Mouse (Mus musculus): ENCODE data around the gene Vps16. TPM values are rescaled to one million over a fixed set of nuclear protein-coding genes. Genes with fewer than 3 reads are reported as not detected.

Vps16 gene
- polyA plus RNA-seq, 1 experiment from 2014 or later = 99.3 TPM

DNA sequence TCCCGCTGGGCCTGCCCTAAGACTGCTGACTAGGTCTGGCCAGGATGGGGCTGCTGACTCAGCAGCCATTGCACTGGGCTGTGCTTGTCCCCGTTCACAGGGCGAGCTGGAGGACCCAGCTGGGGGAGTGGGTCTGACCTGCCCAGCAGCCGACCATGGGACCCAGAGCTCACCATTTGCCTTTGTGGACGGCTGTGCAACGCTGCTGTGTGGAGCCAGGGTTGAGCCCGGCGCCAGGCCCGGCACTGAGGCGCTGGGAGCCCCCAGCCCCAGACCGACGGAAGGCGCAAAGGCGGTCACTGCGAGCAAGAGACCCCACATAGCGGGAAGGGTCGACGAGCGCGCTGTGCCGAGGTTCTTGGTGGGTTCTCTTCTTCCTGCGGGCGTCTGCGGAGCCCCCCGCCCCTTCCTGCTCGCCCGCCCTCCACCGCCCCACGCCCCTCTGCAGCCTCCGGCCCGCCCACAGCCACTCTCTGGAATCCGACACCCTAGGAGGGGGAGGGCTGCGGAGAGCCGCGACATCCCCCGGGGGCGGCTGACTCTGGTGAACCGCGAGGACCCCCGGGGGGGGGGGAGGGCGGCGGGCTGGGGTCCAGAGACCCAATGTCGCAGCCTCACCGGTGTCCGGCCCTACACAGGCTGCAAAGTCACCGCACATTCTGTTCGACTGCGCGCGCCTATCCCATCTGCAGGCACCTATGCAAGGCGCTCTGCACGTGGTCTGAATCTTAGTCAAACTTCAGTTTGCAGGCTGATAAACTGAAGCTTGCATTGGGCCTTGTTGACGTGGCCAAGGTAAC, 26.8 kb upstream of the Vps16 start, which contains the start of gene Cpxm1:
TSS of gene Cpxm1 (minus strand) at position 389 of the 800 bp plus-strand sequence.
- peak; percentile 51 for DNase-seq (ENCODE audit: low spot score)
- Histone ChIP-seq H3K27me3 (replicated peaks; ENCODE audit: control insufficient read depth, insufficient read depth, low read length) (0 out of 2 replicates have a peak, but pooled peaks cover 8% of the 10 kb centered on the region), H3K9ac (ENCODE audit: low read length) (peak within 1 kb of the TSS; percentile 75), H3K27ac (ENCODE audit: low read depth, low read length) (no peak within 1 kb of the TSS; the same call in 1 of the 2 replicates), H3K4me1 (ENCODE audit: control insufficient read depth, insufficient read depth, low read length) (peaks cover 7% of the 10 kb centered on the region), H3K4me2 (ENCODE audit: low read length) (peak within 1 kb of the TSS; percentile 96), H3K9me3 (replicated peaks; ENCODE audit: control insufficient read depth, low read length) (no peaks in the 10 kb centered on the region), H3K4me3 (ENCODE audit: low read depth, low read length) (peak within 1 kb of the TSS; percentile 52), H3K36me3 (ENCODE audit: control insufficient read depth, insufficient read depth, low read length) (no peaks in the 10 kb centered on the region)
- ATAC-seq = peak; percentile 85
- WGBS = 2% methylated on average over 37 of the region's 53 CpGs

DNA sequence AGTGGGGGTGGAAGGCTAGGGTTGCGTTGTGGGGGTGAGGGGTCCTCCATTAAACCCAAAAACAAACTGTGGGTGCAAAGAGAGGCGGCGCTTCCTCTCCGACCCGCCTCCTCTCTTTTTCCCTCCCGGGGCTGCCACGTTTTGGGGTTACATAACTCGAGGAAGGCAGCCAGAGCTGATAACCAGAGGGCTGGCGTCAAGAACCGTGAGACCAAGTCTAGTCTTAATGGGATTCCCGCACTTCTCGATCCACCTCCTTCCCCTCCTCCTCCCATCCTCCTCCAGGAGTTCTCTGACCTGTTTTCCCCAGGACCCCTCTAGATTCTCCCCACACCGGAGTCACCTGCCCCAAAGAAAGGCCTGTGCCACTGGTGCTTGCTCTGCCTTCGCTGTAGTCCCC, 26.0 kb upstream of the Vps16 start:
- peaks cover 7% of the 10 kb centered on the region for H3K4me1 ChIP-seq (ENCODE audit: control insufficient read depth, insufficient read depth, low read length)
- H3K36me3 ChIP-seq (ENCODE audit: control insufficient read depth, insufficient read depth, low read length) = no peaks in the 10 kb centered on the region
- H3K9me3 ChIP-seq (replicated peaks; ENCODE audit: control insufficient read depth, low read length) = no peaks in the 10 kb centered on the region
- WGBS = 15% methylated on average over 14 of the region's 14 CpGs
- peak overlapping the region; percentile 75; the same call in 1 of the 2 replicates for H3K9ac ChIP-seq (ENCODE audit: low read length)
- no peak overlapping the region for H3K27ac ChIP-seq (ENCODE audit: low read depth, low read length)
- peak overlapping the region; percentile 52 for H3K4me3 ChIP-seq (ENCODE audit: low read depth, low read length)
- no peak for ATAC-seq
- DNase-seq (ENCODE audit: low spot score) = no peak
- H3K4me2 ChIP-seq (ENCODE audit: low read length) = peak overlapping the region; percentile 96
- 0 out of 2 replicates have a peak, but pooled peaks cover 8% of the 10 kb centered on the region for H3K27me3 ChIP-seq (replicated peaks; ENCODE audit: control insufficient read depth, insufficient read depth, low read length)

DNA sequence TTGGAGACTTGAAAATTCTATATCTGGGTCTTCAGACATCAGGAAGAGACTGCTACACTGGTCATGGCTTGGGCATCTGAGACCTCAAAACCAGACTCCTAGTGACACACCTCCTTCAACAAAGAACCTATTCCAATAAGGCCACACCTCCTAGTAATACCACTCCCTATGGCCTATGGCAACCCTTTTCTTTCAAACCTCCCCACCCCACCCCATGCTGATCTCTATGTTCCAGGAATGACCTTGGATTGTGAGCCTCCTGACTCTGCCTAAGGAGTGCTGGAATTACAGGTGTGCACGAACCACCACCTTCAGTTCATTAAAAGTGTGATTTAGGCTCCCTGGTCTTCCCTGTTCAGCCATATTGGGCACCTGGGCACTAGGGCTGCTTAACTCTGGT, 24.1 kb upstream of the Vps16 start:
- WGBS = 91% methylated on average over 1 of the region's 1 CpGs
- Histone ChIP-seq H3K9me3 (replicated peaks; ENCODE audit: control insufficient read depth, low read length) (no peaks in the 10 kb centered on the region), H3K36me3 (ENCODE audit: control insufficient read depth, insufficient read depth, low read length) (no peaks in the 10 kb centered on the region), H3K9ac (ENCODE audit: low read length) (no peak overlapping the region), H3K4me2 (ENCODE audit: low read length) (no peak overlapping the region), H3K27me3 (replicated peaks; ENCODE audit: control insufficient read depth, insufficient read depth, low read length) (0 out of 2 replicates have a peak, but pooled peaks cover 8% of the 10 kb centered on the region), H3K27ac (ENCODE audit: low read depth, low read length) (no peak overlapping the region), H3K4me1 (ENCODE audit: control insufficient read depth, insufficient read depth, low read length) (peaks cover 7% of the 10 kb centered on the region), H3K4me3 (ENCODE audit: low read depth, low read length) (no peak overlapping the region)
- no peak for DNase-seq (ENCODE audit: low spot score)
- ATAC-seq = no peak

GRCm38 (mm10) chr2:130401891-130402290, 22.2 kb upstream of the Vps16 start:
- H3K4me1 ChIP-seq (ENCODE audit: control insufficient read depth, insufficient read depth, low read length) = peaks cover 7% of the 10 kb centered on the region
- ATAC-seq (no peak), DNase-seq (ENCODE audit: low spot score) (no peak)
- H3K27ac ChIP-seq (ENCODE audit: low read depth, low read length) = no peak overlapping the region
- no peak overlapping the region for H3K9ac ChIP-seq (ENCODE audit: low read length)
- WGBS = 83% methylated on average over 4 of the region's 4 CpGs
- H3K4me3 ChIP-seq (ENCODE audit: low read depth, low read length) = no peak overlapping the region
- no peak overlapping the region for H3K4me2 ChIP-seq (ENCODE audit: low read length)
- H3K27me3 ChIP-seq (replicated peaks; ENCODE audit: control insufficient read depth, insufficient read depth, low read length) = 0 out of 2 replicates have a peak, but pooled peaks cover 8% of the 10 kb centered on the region
- no peaks in the 10 kb centered on the region for H3K9me3 ChIP-seq (replicated peaks; ENCODE audit: control insufficient read depth, low read length)
- H3K36me3 ChIP-seq (ENCODE audit: control insufficient read depth, insufficient read depth, low read length) = no peaks in the 10 kb centered on the region

DNA sequence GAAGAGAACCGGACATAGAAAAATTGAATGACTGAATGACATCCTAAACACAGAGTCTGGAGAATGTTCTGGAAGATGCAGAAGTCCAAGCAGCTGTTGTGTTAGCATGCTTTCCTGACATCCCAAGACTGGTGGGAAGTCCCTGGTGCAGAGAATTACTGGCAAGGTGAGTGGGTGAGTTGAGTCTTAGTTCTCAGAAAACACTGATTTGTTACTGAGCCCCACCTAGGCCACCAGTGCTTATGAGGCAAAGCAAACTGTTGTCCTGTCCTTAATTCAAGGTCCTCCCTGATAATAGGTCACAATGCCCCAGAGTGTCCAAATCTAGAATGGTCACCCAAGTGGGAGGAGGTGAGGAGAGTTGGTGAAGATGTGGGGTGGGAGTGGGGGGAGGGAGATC, 19.2 kb upstream of the Vps16 start, which contains the start of the genes Gm28372 and 1700020A23Rik:
TSS of gene Gm28372 (plus strand) at position 301 of the 400 bp plus-strand sequence.
TSS of gene 1700020A23Rik (plus strand) at position 321 of the 400 bp plus-strand sequence.
- Histone ChIP-seq H3K4me3 (ENCODE audit: low read depth, low read length) (no peak within 1 kb of the TSS), H3K27ac (ENCODE audit: low read depth, low read length) (no peak within 1 kb of the TSS), H3K9me3 (replicated peaks; ENCODE audit: control insufficient read depth, low read length) (no peaks in the 10 kb centered on the region), H3K27me3 (replicated peaks; ENCODE audit: control insufficient read depth, insufficient read depth, low read length) (no peaks in the 10 kb centered on the region), H3K4me1 (ENCODE audit: control insufficient read depth, insufficient read depth, low read length) (0 out of 2 replicates have a peak, but pooled peaks cover 4% of the 10 kb centered on the region), H3K9ac (ENCODE audit: low read length) (no peak within 1 kb of the TSS), H3K36me3 (ENCODE audit: control insufficient read depth, insufficient read depth, low read length) (no peaks in the 10 kb centered on the region), H3K4me2 (ENCODE audit: low read length) (no peak within 1 kb of the TSS)
- DNase-seq (ENCODE audit: low spot score) = no peak
- no peak for ATAC-seq
- WGBS = 85% methylated on average over 1 of the region's 1 CpGs

GRCm38 (mm10) chr2:130406178-130406577, 18.0 kb upstream of the Vps16 start, which contains the start of gene Tmem239:
Gene Tmem239, plus strand, starts transcription at chr2:130406478.
- Histone ChIP-seq H3K36me3 (ENCODE audit: control insufficient read depth, insufficient read depth, low read length) (no peaks in the 10 kb centered on the region), H3K4me3 (ENCODE audit: low read depth, low read length) (no peak within 1 kb of the TSS), H3K27me3 (replicated peaks; ENCODE audit: control insufficient read depth, insufficient read depth, low read length) (no peaks in the 10 kb centered on the region), H3K9ac (ENCODE audit: low read length) (no peak within 1 kb of the TSS), H3K4me2 (ENCODE audit: low read length) (no peak within 1 kb of the TSS), H3K4me1 (ENCODE audit: control insufficient read depth, insufficient read depth, low read length) (0 out of 2 replicates have a peak, but pooled peaks cover 4% of the 10 kb centered on the region), H3K27ac (ENCODE audit: low read depth, low read length) (no peak within 1 kb of the TSS), H3K9me3 (replicated peaks; ENCODE audit: control insufficient read depth, low read length) (no peaks in the 10 kb centered on the region)
- ATAC-seq (no peak), DNase-seq (ENCODE audit: low spot score) (no peak)
- WGBS = 79% methylated on average over 2 of the region's 2 CpGs

DNA sequence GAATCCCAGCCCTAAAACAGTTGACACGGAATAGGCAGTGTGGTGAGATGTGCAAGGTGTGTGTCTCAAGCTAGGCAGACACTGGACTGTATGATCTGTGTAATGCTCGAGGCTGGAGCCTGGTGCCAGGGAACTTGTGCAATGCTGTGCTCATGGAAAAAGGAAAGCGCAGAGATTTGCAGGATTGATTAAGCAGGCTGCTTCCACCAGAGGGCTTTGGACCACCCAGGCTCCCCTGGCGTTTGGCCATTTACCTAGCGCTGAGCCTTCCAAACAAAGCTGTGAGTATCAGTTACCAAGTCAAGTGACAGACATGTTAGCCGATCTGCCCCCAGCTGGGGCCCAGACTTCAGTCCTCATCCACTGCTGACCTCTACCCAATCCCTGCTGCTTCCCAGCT, 15.9 kb upstream of the Vps16 start:
- peak; percentile 40; the same call in 1 of the 2 replicates for ATAC-seq
- H3K36me3 ChIP-seq (ENCODE audit: control insufficient read depth, insufficient read depth, low read length) = no peaks in the 10 kb centered on the region
- H3K27ac ChIP-seq (ENCODE audit: low read depth, low read length) = no peak overlapping the region
- H3K27me3 ChIP-seq (replicated peaks; ENCODE audit: control insufficient read depth, insufficient read depth, low read length) = no peaks in the 10 kb centered on the region
- H3K4me2 ChIP-seq (ENCODE audit: low read length) = no peak overlapping the region
- 0 out of 2 replicates have a peak, but pooled peaks cover 4% of the 10 kb centered on the region for H3K4me1 ChIP-seq (ENCODE audit: control insufficient read depth, insufficient read depth, low read length)
- H3K9ac ChIP-seq (ENCODE audit: low read length) = no peak overlapping the region
- no peaks in the 10 kb centered on the region for H3K9me3 ChIP-seq (replicated peaks; ENCODE audit: control insufficient read depth, low read length)
- 9% methylated on average over 6 of the region's 6 CpGs for WGBS
- H3K4me3 ChIP-seq (ENCODE audit: low read depth, low read length) = no peak overlapping the region
- DNase-seq (ENCODE audit: low spot score) = peak; percentile 71

DNA sequence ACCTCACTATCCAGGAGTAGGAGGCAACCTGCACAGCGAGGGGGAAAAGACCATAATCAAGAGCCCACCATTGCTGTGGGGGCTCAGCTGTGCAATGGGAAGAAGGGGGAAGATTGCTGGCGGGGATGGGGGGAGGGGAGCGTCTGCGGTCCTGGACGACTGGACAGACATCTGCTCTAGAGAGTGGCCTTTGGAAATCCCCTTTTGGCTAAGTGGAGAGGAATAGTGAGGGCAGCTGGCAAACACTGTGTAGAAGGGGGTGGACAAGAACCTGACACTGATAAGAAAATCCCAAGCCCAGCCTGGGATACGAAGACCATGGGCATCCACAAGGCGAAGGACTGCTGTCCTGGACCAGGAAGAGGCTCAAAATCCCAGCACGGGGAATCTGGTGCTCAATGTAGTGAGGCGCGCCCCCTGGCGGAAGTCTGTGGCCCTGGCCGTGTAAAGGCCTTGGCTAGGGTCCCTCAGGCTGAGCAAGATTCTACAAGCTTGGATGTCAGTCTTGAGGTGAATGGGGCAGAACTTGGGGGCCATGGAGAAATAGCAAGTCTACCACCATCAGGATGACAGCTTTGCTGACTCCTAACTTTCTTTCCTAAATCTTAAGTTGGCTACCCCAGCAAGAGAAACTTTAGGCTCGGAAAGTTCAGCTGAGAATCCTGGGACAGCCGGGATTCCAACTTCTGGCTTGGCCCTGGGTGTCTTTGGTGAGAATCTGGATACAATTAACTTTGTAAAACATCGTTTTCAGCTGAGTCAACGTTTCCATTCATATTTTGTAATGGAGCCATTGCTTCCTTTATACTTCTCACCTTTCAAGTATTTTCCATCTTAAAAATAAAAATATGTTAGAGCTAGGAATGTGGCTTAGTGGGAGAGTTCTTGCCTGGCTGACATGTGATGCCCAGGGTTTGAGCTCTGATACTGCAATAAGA, 12.3 kb upstream of the Vps16 start:
- peak; percentile 83 for ATAC-seq
- Histone ChIP-seq H3K36me3 (ENCODE audit: control insufficient read depth, insufficient read depth, low read length) (no peaks in the 10 kb centered on the region), H3K9me3 (replicated peaks; ENCODE audit: control insufficient read depth, low read length) (no peaks in the 10 kb centered on the region), H3K9ac (ENCODE audit: low read length) (no peak overlapping the region), H3K4me3 (ENCODE audit: low read depth, low read length) (no peak overlapping the region), H3K27me3 (replicated peaks; ENCODE audit: control insufficient read depth, insufficient read depth, low read length) (no peaks in the 10 kb centered on the region), H3K4me2 (ENCODE audit: low read length) (no peak overlapping the region), H3K4me1 (ENCODE audit: control insufficient read depth, insufficient read depth, low read length) (0 out of 2 replicates have a peak, but pooled peaks cover 4% of the 10 kb centered on the region), H3K27ac (ENCODE audit: low read depth, low read length) (no peak overlapping the region)
- 36% methylated on average over 16 of the region's 16 CpGs for WGBS
- peak; percentile 88 for DNase-seq (ENCODE audit: low spot score)

Measured in forebrain, embryonic 14.5 days (tissue).